Mouse (Mus musculus) neural tube, embryonic 11.5 days (tissue): ENCODE results near the gene Erc1. TPM values are rescaled to one million over a fixed set of nuclear protein-coding genes. Genes with fewer than 3 reads are reported as not detected.
"Not testable (repeated sequence)": the region's sequence is repeated elsewhere in the genome, so short reads cannot be mapped to it uniquely, and the experiment has no call there.

ENCODE experiments used
- ATAC-seq: fragments of 200-750 bp; cut with Nextera tagmentation; 2 replicates; pipeline ENCODE4 v1.8.0; 2017; ENCODE audit warnings: moderate number of reproducible peaks, mild to moderate bottlenecking, moderate TSS enrichment, moderate library complexity; ENCODE audit not compliant: insufficient read depth, low FRiP score, low TSS enrichment
- DNase-seq: peaks from one replicate; pipeline ENCODE4 v3.0.0-alpha.2; 2015; ENCODE audit warnings: low spot score
- H3K27ac ChIP-seq: fragments of 300-500 bp; sonication (generic); 2 replicates; pipeline ENCODE4 v1.5.1; 2014; ENCODE audit warnings: low read depth, mild to moderate bottlenecking, low read length
- H3K27me3 ChIP-seq: fragments of 300-500 bp; sonication (generic); 2 replicates; pipeline ENCODE4 v1.6.1; 2014; ENCODE audit warnings: mild to moderate bottlenecking, low read length, mixed read lengths; ENCODE audit not compliant: control insufficient read depth, insufficient read depth
- H3K36me3 ChIP-seq: fragments of 300-500 bp; sonication (generic); 2 replicates; pipeline ENCODE4 v1.6.1; 2014; ENCODE audit warnings: mild to moderate bottlenecking, low read length, moderate library complexity, mixed read lengths; ENCODE audit not compliant: control insufficient read depth, insufficient read depth
- H3K4me1 ChIP-seq: fragments of 300-500 bp; sonication (generic); 2 replicates; pipeline ENCODE4 v1.6.1; 2014; ENCODE audit warnings: low read length, mixed read lengths; ENCODE audit not compliant: control insufficient read depth, insufficient read depth
- H3K4me2 ChIP-seq: fragments of 300-500 bp; sonication (generic); 2 replicates; pipeline ENCODE4 v1.6.1; 2014; ENCODE audit warnings: low read depth, mild to moderate bottlenecking, moderate library complexity
- H3K4me3 ChIP-seq: fragments of 300-500 bp; sonication (generic); 2 replicates; pipeline ENCODE4 v1.5.1; 2014; ENCODE audit warnings: low read depth, low read length
- H3K9ac ChIP-seq: fragments of 300-500 bp; sonication (generic); 2 replicates; pipeline ENCODE4 v1.6.1; 2014; ENCODE audit warnings: mild to moderate bottlenecking, low read length
- H3K9me3 ChIP-seq: fragments of 300-500 bp; sonication (generic); 2 replicates; pipeline ENCODE4 v1.6.1; 2016; ENCODE audit warnings: low read length; ENCODE audit not compliant: control insufficient read depth
- WGBS: fragments of 180-500 bp; shearing (Covaris S2); extraction: QIAGEN DNeasy Blood & Tissue Kit; methylation state at CpG from one replicate; pipeline ENCODE4 v1.1.7; 2014; 5-methylcytosine and 5-hydroxymethylcytosine counted together
- polyA plus RNA-seq: library from polyadenylated mRNA; unstranded; fragments of >200 nt; fragmentation: Nextera tagmentation; extraction: Ambion mirVana; gene quantifications from 2 replicates; pipeline ENCODE4 v1.2.1, GENCODE M21; 2014

Erc1 gene
- polyA plus RNA-seq, 1 experiment from 2014 or later: 32.9 TPM

GRCm38 (mm10) chr6:119821158-119821557 lies 26.8 kb downstream of the Erc1 start:
- DNase-seq (no peak), ATAC-seq (no peak)
- Histone ChIP-seq H3K4me1 (no peaks in the 10 kb centered on the region), H3K27me3 (no peaks in the 10 kb centered on the region), H3K9me3 (no peaks in the 10 kb centered on the region), H3K27ac (no peak overlapping the region), H3K9ac (no peak overlapping the region), H3K36me3 (peaks cover 2% of the 10 kb centered on the region; the same call in 1 of the 2 replicates), H3K4me3 (no peak overlapping the region), H3K4me2 (no peak overlapping the region)
- 98% methylated on average over 1 of the region's 1 CpGs for WGBS

DNA sequence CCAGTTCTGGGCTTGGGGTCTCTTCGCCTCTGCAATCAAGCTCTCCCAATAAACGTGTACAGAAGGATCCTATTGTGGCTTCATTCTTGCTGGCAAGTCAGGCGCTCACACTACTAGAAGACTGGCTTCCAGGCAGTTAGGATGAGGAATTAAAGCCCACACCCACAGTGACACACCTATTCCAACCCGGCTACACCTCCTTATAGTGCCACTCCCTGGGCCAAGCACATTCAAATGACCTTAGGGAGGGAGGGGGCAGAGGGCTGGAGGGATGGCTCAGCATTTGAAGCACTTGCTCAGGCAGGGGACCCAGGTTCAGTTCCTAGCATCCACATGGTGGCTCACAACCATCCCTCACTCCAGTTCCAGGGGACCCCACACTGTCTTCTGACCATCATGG lies 29.4 kb downstream of the Erc1 start:
- ATAC-seq (no peak), DNase-seq (no peak)
- no peak overlapping the region for H3K4me2 ChIP-seq
- no peak overlapping the region for H3K27ac ChIP-seq
- 96% methylated on average over 4 of the region's 4 CpGs for WGBS
- H3K4me1 ChIP-seq: no peaks in the 10 kb centered on the region
- no peak overlapping the region for H3K4me3 ChIP-seq
- no peak overlapping the region for H3K9ac ChIP-seq
- no peaks in the 10 kb centered on the region for H3K27me3 ChIP-seq
- 0 out of 2 replicates have a peak, but pooled peaks cover under 1% of the 10 kb centered on the region for H3K36me3 ChIP-seq
- H3K9me3 ChIP-seq: no peaks in the 10 kb centered on the region

- Histone ChIP-seq H3K9me3 (no peaks in the 10 kb centered on the region), H3K4me1 (no peaks in the 10 kb centered on the region), H3K36me3 (no peaks in the 10 kb centered on the region), H3K4me3 (no peak overlapping the region), H3K27me3 (no peaks in the 10 kb centered on the region), H3K9ac (no peak overlapping the region), H3K27ac (no peak overlapping the region), H3K4me2 (no peak overlapping the region)
- DNase-seq (no peak), ATAC-seq (no peak)
- WGBS: 92% methylated on average over 4 of the region's 4 CpGs
Observed at GRCm38 (mm10) chr6:119815426-119815825, 32.5 kb downstream of the Erc1 start.

- H3K4me3 ChIP-seq, H3K36me3 ChIP-seq, DNase-seq, H3K4me1 ChIP-seq, H3K9me3 ChIP-seq, ATAC-seq, H3K9ac ChIP-seq, H3K4me2 ChIP-seq, H3K27me3 ChIP-seq, H3K27ac ChIP-seq: not testable (repeated sequence)
Observed at GRCm38 (mm10) chr6:119813055-119813454, 34.9 kb downstream of the Erc1 start.

DNA sequence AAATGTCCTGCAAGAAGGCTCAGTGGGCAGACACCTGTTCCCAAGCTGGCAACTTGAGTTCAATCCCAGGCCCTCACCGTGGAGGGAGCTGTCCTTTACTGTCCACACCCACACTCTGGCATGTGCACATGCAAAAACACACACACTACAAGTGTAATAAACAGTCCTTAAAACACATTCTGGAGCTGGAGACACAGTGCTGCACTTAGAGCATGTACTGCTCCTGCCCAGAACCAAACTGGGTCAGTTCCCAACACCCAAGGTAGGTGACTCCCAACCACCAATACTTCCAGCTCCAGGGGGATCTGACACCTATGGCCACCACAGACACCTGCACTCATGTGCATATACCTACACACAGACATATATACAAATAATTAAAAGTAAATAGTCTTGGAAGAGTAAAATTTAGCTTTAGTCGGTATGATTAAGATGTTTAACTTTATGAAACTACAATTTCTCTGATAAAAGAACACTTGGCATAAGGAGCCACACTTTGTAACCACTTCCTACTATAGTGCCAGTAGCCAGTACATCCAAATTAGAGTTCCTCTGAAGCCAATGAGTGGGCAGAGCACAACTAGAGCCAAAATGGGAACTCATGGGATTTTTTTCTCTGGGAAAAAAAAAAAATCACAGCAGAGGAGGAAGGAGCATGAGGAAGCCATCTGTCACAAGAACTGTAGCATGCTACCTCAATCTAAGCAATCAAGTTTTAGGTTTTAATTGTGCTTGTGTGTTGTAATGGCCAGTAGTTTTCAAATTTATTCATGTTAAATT lies 39.1 kb downstream of the Erc1 start:
- no peak overlapping the region for H3K27ac ChIP-seq
- H3K9ac ChIP-seq: no peak overlapping the region
- no peaks in the 10 kb centered on the region for H3K27me3 ChIP-seq
- H3K4me3 ChIP-seq: no peak overlapping the region
- 88% methylated on average over 2 of the region's 2 CpGs for WGBS
- no peaks in the 10 kb centered on the region for H3K36me3 ChIP-seq
- H3K4me2 ChIP-seq: no peak overlapping the region
- no peaks in the 10 kb centered on the region for H3K9me3 ChIP-seq
- H3K4me1 ChIP-seq: no peaks in the 10 kb centered on the region
- no peak for DNase-seq
- ATAC-seq: no peak

GRCm38 (mm10) chr6:119803239-119803638 lies 44.7 kb downstream of the Erc1 start:
- Histone ChIP-seq H3K27me3 (no peaks in the 10 kb centered on the region), H3K9ac (no peak overlapping the region), H3K4me3 (no peak overlapping the region), H3K4me2 (no peak overlapping the region), H3K9me3 (no peaks in the 10 kb centered on the region), H3K4me1 (no peaks in the 10 kb centered on the region), H3K27ac (no peak overlapping the region), H3K36me3 (no peaks in the 10 kb centered on the region)
- 92% methylated on average over 2 of the region's 2 CpGs for WGBS
- ATAC-seq (no peak), DNase-seq (no peak)

- Histone ChIP-seq H3K4me2 (no peak overlapping the region), H3K9me3 (no peaks in the 10 kb centered on the region), H3K27me3 (no peaks in the 10 kb centered on the region), H3K36me3 (no peaks in the 10 kb centered on the region), H3K27ac (no peak overlapping the region), H3K9ac (no peak overlapping the region), H3K4me3 (no peak overlapping the region), H3K4me1 (no peaks in the 10 kb centered on the region)
- ATAC-seq: no peak
- no peak for DNase-seq
- WGBS: 91% methylated on average over 12 of the region's 12 CpGs
Observed at GRCm38 (mm10) chr6:119796911-119797486, 51.0 kb downstream of the Erc1 start.

DNA sequence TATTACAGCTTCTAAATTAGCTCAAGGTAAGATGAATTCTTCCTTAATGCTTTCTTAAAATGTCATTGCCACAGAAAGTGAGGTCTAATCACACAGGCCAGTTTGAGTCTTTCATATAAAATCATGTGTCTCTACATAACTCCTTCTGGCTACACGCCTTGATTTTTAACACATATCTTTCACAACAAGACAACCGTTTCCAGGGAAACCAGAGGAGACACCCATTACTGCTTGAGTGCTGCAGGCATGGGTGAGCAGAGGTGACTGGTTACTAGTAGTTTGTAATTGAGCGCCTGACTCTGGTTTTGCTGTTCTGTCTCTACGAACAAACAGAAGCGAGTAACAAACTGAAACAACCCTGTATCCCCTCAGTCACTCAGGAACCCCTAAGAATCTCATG lies 51.7 kb downstream of the Erc1 start:
- Histone ChIP-seq H3K4me3 (no peak overlapping the region), H3K27me3 (no peaks in the 10 kb centered on the region), H3K4me2 (no peak overlapping the region), H3K9me3 (no peaks in the 10 kb centered on the region), H3K9ac (no peak overlapping the region), H3K27ac (no peak overlapping the region), H3K36me3 (no peaks in the 10 kb centered on the region), H3K4me1 (no peaks in the 10 kb centered on the region)
- 93% methylated on average over 5 of the region's 5 CpGs for WGBS
- no peak for ATAC-seq
- DNase-seq: no peak

- ATAC-seq (no peak), DNase-seq (peak; percentile 43)
- 49% methylated on average over 2 of the region's 2 CpGs for WGBS
Observed at GRCm38 (mm10) chr6:119792562-119792961, 55.4 kb downstream of the Erc1 start.

More at GRCm38 (mm10) chr6:119792562-119792961, 55.4 kb downstream of the Erc1 start:
- Histone ChIP-seq H3K36me3 (no peaks in the 10 kb centered on the region), H3K4me2 (no peak overlapping the region), H3K27me3 (no peaks in the 10 kb centered on the region), H3K4me1 (no peaks in the 10 kb centered on the region), H3K9me3 (no peaks in the 10 kb centered on the region), H3K4me3 (no peak overlapping the region), H3K27ac (no peak overlapping the region), H3K9ac (no peak overlapping the region)
